Mouse (Mus musculus): Measurements from ENCODE around the gene Sergef. TPM values are rescaled to one million over a fixed set of nuclear protein-coding genes. Genes with fewer than 3 reads are reported as not detected.
A peak's percentile ranks its signal among the peaks of the same experiment; 100 is the strongest.

The Sergef gene
- polyA plus RNA-seq, 1 experiment from 2014 or later = 12.3 TPM

GRCm38 (mm10) chr7:46559643-46560042, 80.0 kb downstream of the Sergef start:
- no peak overlapping the region for H3K27ac ChIP-seq (replicated peaks; ENCODE audit: low read depth, low read length)
- H3K9me3 ChIP-seq (ENCODE audit: control insufficient read depth, low read length) = no peaks in the 10 kb centered on the region
- WGBS = 87% methylated on average over 6 of the region's 6 CpGs
- H3K27me3 ChIP-seq (replicated peaks; ENCODE audit: control insufficient read depth, insufficient read depth, low read length) = no peaks in the 10 kb centered on the region
- no peak overlapping the region for H3K4me3 ChIP-seq (ENCODE audit: low read depth, low read length)
- DNase-seq (ENCODE audit: low spot score) (no peak), ATAC-seq (ENCODE audit: low read depth) (no peak)
- no peaks in the 10 kb centered on the region for H3K4me1 ChIP-seq (ENCODE audit: control insufficient read depth, insufficient read depth, low read length)
- no peaks in the 10 kb centered on the region for H3K36me3 ChIP-seq (ENCODE audit: control insufficient read depth, insufficient read depth, low read length)
- no peak overlapping the region for H3K4me2 ChIP-seq (ENCODE audit: low read depth, low read length)
- H3K9ac ChIP-seq (ENCODE audit: low read depth, low read length) = no peak overlapping the region

DNA sequence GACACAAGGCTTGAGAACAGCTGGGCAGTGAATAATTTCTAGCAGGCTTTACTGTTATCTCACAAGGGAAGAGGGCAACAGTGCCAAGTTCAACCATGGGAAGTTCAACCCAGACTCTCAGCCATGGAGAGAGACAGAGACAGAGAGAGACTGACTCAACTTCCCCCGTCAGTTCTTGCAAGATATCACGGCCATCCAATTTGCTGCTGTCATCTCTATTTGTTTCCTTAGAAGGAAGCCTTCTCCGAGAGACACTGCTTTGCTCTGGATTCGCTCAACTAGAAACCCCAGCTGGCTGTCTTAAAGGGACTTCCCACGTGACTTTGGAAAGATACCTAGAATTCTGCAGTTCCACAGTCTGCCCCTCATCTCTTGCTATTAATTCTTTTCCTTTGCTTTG, 80.6 kb downstream of the Sergef start:
- H3K9me3 ChIP-seq (ENCODE audit: control insufficient read depth, low read length) = no peaks in the 10 kb centered on the region
- 78% methylated on average over 5 of the region's 5 CpGs for WGBS

GRCm38 (mm10) chr7:46557996-46558395, 81.6 kb downstream of the Sergef start:
- no peak overlapping the region for H3K9ac ChIP-seq (ENCODE audit: low read depth, low read length)
- no peaks in the 10 kb centered on the region for H3K27me3 ChIP-seq (replicated peaks; ENCODE audit: control insufficient read depth, insufficient read depth, low read length)
- ATAC-seq (ENCODE audit: low read depth) = no peak

More for the DNA sequence above, 80.6 kb downstream of the Sergef start:
- DNase-seq (ENCODE audit: low spot score) (no peak), ATAC-seq (ENCODE audit: low read depth) (no peak)
- H3K9ac ChIP-seq (ENCODE audit: low read depth, low read length) = no peak overlapping the region
- H3K36me3 ChIP-seq (ENCODE audit: control insufficient read depth, insufficient read depth, low read length) = no peaks in the 10 kb centered on the region
- H3K27ac ChIP-seq (replicated peaks; ENCODE audit: low read depth, low read length) = no peak overlapping the region
- H3K4me1 ChIP-seq (ENCODE audit: control insufficient read depth, insufficient read depth, low read length) = no peaks in the 10 kb centered on the region
- no peaks in the 10 kb centered on the region for H3K27me3 ChIP-seq (replicated peaks; ENCODE audit: control insufficient read depth, insufficient read depth, low read length)
- no peak overlapping the region for H3K4me2 ChIP-seq (ENCODE audit: low read depth, low read length)
- no peak overlapping the region for H3K4me3 ChIP-seq (ENCODE audit: low read depth, low read length)

GRCm38 (mm10) chr7:46557387-46557786, 82.2 kb downstream of the Sergef start:
- Histone ChIP-seq H3K27ac (replicated peaks; ENCODE audit: low read depth, low read length) (no peak overlapping the region), H3K36me3 (ENCODE audit: control insufficient read depth, insufficient read depth, low read length) (no peaks in the 10 kb centered on the region), H3K27me3 (replicated peaks; ENCODE audit: control insufficient read depth, insufficient read depth, low read length) (no peaks in the 10 kb centered on the region), H3K9me3 (ENCODE audit: control insufficient read depth, low read length) (no peaks in the 10 kb centered on the region), H3K4me1 (ENCODE audit: control insufficient read depth, insufficient read depth, low read length) (0 out of 2 replicates have a peak, but pooled peaks cover under 1% of the 10 kb centered on the region), H3K4me2 (ENCODE audit: low read depth, low read length) (no peak overlapping the region), H3K9ac (ENCODE audit: low read depth, low read length) (no peak overlapping the region), H3K4me3 (ENCODE audit: low read depth, low read length) (no peak overlapping the region)
- WGBS = 82% methylated on average over 11 of the region's 11 CpGs
- ATAC-seq (ENCODE audit: low read depth) (no peak), DNase-seq (ENCODE audit: low spot score) (no peak)

More at GRCm38 (mm10) chr7:46557996-46558395, 81.6 kb downstream of the Sergef start:
- H3K36me3 ChIP-seq (ENCODE audit: control insufficient read depth, insufficient read depth, low read length) = no peaks in the 10 kb centered on the region
- H3K9me3 ChIP-seq (ENCODE audit: control insufficient read depth, low read length) = no peaks in the 10 kb centered on the region
- WGBS = 81% methylated on average over 4 of the region's 4 CpGs
- no peak overlapping the region for H3K27ac ChIP-seq (replicated peaks; ENCODE audit: low read depth, low read length)
- no peak overlapping the region for H3K4me3 ChIP-seq (ENCODE audit: low read depth, low read length)
- no peak for DNase-seq (ENCODE audit: low spot score)
- no peaks in the 10 kb centered on the region for H3K4me1 ChIP-seq (ENCODE audit: control insufficient read depth, insufficient read depth, low read length)
- no peak overlapping the region for H3K4me2 ChIP-seq (ENCODE audit: low read depth, low read length)

GRCm38 (mm10) chr7:46556358-46557118, 83.1 kb downstream of the Sergef start:
- ATAC-seq (ENCODE audit: low read depth) = peak; percentile 80; the same call in 1 of the 2 replicates
- Histone ChIP-seq H3K4me1 (ENCODE audit: control insufficient read depth, insufficient read depth, low read length) (0 out of 2 replicates have a peak, but pooled peaks cover 5% of the 10 kb centered on the region), H3K27ac (replicated peaks; ENCODE audit: low read depth, low read length) (no peak overlapping the region), H3K9me3 (ENCODE audit: control insufficient read depth, low read length) (no peaks in the 10 kb centered on the region), H3K9ac (ENCODE audit: low read depth, low read length) (no peak overlapping the region), H3K4me3 (ENCODE audit: low read depth, low read length) (no peak overlapping the region), H3K4me2 (ENCODE audit: low read depth, low read length) (no peak overlapping the region), H3K27me3 (replicated peaks; ENCODE audit: control insufficient read depth, insufficient read depth, low read length) (no peaks in the 10 kb centered on the region), H3K36me3 (ENCODE audit: control insufficient read depth, insufficient read depth, low read length) (no peaks in the 10 kb centered on the region)
- peak; percentile 35 for DNase-seq (ENCODE audit: low spot score)
- WGBS = 75% methylated on average over 13 of the region's 13 CpGs

GRCm38 (mm10) chr7:46555731-46556130, 83.9 kb downstream of the Sergef start:
- H3K27me3 ChIP-seq (replicated peaks; ENCODE audit: control insufficient read depth, insufficient read depth, low read length) = no peaks in the 10 kb centered on the region
- H3K9ac ChIP-seq (ENCODE audit: low read depth, low read length) = no peak overlapping the region
- no peaks in the 10 kb centered on the region for H3K36me3 ChIP-seq (ENCODE audit: control insufficient read depth, insufficient read depth, low read length)
- H3K27ac ChIP-seq (replicated peaks; ENCODE audit: low read depth, low read length) = no peak overlapping the region
- 0 out of 2 replicates have a peak, but pooled peaks cover 5% of the 10 kb centered on the region for H3K4me1 ChIP-seq (ENCODE audit: control insufficient read depth, insufficient read depth, low read length)
- DNase-seq (ENCODE audit: low spot score) = no peak
- no peak overlapping the region for H3K4me3 ChIP-seq (ENCODE audit: low read depth, low read length)
- no peak for ATAC-seq (ENCODE audit: low read depth)
- no peak overlapping the region for H3K4me2 ChIP-seq (ENCODE audit: low read depth, low read length)
- no peaks in the 10 kb centered on the region for H3K9me3 ChIP-seq (ENCODE audit: control insufficient read depth, low read length)
- 86% methylated on average over 7 of the region's 7 CpGs for WGBS

DNA sequence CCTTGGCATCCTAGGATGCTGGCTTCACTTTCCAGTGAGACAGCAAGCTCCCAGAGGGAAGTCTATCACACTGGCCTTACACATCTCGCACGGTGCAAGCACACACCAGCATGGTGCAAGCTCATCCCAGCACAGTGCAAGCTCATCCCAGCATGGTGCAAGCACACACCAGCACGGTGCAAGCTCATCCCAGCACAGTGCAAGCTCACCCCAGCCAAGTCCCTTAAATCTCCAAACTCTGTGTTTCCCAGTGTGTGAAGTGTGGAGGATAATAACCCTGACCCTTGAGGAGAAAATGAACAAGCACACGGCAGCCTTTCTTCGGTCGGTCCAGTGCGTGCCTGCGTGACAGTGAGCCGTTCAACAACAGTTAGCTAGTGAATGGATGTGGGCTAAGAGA, 84.8 kb downstream of the Sergef start:
- Histone ChIP-seq H3K36me3 (ENCODE audit: control insufficient read depth, insufficient read depth, low read length) (no peaks in the 10 kb centered on the region), H3K4me3 (ENCODE audit: low read depth, low read length) (no peak overlapping the region), H3K9me3 (ENCODE audit: control insufficient read depth, low read length) (no peaks in the 10 kb centered on the region), H3K4me2 (ENCODE audit: low read depth, low read length) (no peak overlapping the region), H3K4me1 (ENCODE audit: control insufficient read depth, insufficient read depth, low read length) (0 out of 2 replicates have a peak, but pooled peaks cover 5% of the 10 kb centered on the region), H3K9ac (ENCODE audit: low read depth, low read length) (no peak overlapping the region), H3K27me3 (replicated peaks; ENCODE audit: control insufficient read depth, insufficient read depth, low read length) (no peaks in the 10 kb centered on the region), H3K27ac (replicated peaks; ENCODE audit: low read depth, low read length) (no peak overlapping the region)
- 85% methylated on average over 9 of the region's 9 CpGs for WGBS
- ATAC-seq (ENCODE audit: low read depth) = no peak
- DNase-seq (ENCODE audit: low spot score) = no peak

DNA sequence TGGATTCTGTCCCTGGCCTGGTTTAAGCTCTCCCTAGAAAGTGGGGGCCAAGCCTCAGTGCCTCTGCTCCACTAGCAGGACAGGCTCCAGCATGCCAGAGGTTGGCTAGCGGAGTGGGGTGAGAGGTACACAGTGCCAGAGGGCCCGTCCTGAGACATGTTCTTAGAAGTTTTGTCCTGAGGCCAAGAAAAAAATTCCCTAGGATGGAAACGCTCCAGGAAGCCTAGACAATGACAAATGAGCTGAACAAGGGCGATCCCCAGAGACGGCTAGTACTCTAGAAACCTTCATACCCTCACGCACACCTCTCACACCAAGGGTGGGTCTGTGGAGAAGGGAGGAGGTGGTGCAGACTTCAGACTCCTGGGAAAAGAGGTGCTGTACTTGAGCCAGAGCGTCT, 85.6 kb downstream of the Sergef start:
- no peak overlapping the region for H3K9ac ChIP-seq (ENCODE audit: low read depth, low read length)
- no peak overlapping the region for H3K4me2 ChIP-seq (ENCODE audit: low read depth, low read length)
- 46% methylated on average over 7 of the region's 7 CpGs for WGBS
- H3K4me1 ChIP-seq (ENCODE audit: control insufficient read depth, insufficient read depth, low read length) = 0 out of 2 replicates have a peak, but pooled peaks cover 5% of the 10 kb centered on the region
- ATAC-seq (ENCODE audit: low read depth) = peak; percentile 36; the same call in 1 of the 2 replicates
- H3K27ac ChIP-seq (replicated peaks; ENCODE audit: low read depth, low read length) = no peak overlapping the region
- peak; percentile 54 for DNase-seq (ENCODE audit: low spot score)
- no peaks in the 10 kb centered on the region for H3K9me3 ChIP-seq (ENCODE audit: control insufficient read depth, low read length)
- no peak overlapping the region for H3K4me3 ChIP-seq (ENCODE audit: low read depth, low read length)
- no peaks in the 10 kb centered on the region for H3K27me3 ChIP-seq (replicated peaks; ENCODE audit: control insufficient read depth, insufficient read depth, low read length)
- no peaks in the 10 kb centered on the region for H3K36me3 ChIP-seq (ENCODE audit: control insufficient read depth, insufficient read depth, low read length)

All from embryonic facial prominence, embryonic 14.5 days (tissue).